In genomic region chr15:102070476-102071467, GRCm38 (mm10) we compare ENCODE assay signal across 28 mouse cellular contexts. TPM values are rescaled to one million over a fixed set of nuclear protein-coding genes. Genes with fewer than 3 reads are reported as not detected.
DNase-seq lines count a peak whose midpoint lies in the region; ATAC-seq and TF ChIP-seq lines count a peak whose summit lies in the region.
"Had no signal": no experiment of that assay in that cellular context is flagged by ENCODE, and none has a peak within 500 bp of the region (broad histone marks: within the 10 kb centered on the region; RNA-seq: fewer than 3 reads in every experiment).

No protein-coding gene starts in this region.

- TF ChIP-seq POLR2A in MEL (IDR thresholded peaks at IDR 0.05; ENCODE audit: control insufficient read depth in 1 of 2, insufficient read depth in 1 of 2, low read depth in 1 of 2, low read length in 2 of 2, poor library complexity in 1 of 2), result peak; percentile 51 to 95; a peak in 3 of 4 replicates

- DNase-seq in liver (peak; percentile 18), 416B (ENCODE audit: low read depth) (peak; percentile 85), MEL (ENCODE audit: low read depth, low spot score) (peak; percentile 93)
- DNase-seq in liver, embryonic 11.5 days (ENCODE audit: low spot score), result no peak
- no peak for DNase-seq in adrenal gland, postnatal 4 days (ENCODE audit: low spot score in 2 of 2)
- DNase-seq in gastrocnemius, postnatal 4 days (ENCODE audit: low spot score in 2 of 2), result no peak
- DNase-seq: adrenal gland, adult 2 months; adrenal gland, postnatal 14 days; B cell, adult 2 months; cerebellum, adult 11-12 months; cerebellum, adult 8-10 months; cerebellum, postnatal 10 days; cerebellum, postnatal 36 days; forebrain, postnatal 0 days; gastrocnemius, adult 2 months; gastrocnemius, postnatal 14 days; heart, postnatal 10 days; heart, postnatal 36 days had no signal

- H3K27me3 ChIP-seq in liver, embryonic 11.5 days (replicated peaks; ENCODE audit: control insufficient read depth, insufficient read depth, low read length), result no peaks in the 10 kb centered on the region
- H3K27me3 ChIP-seq in MEL (ENCODE audit: control insufficient read depth in 1 of 2, insufficient read depth in 2 of 2, low read length in 2 of 2), result peaks cover 0 to 1% of the 10 kb centered on the region in 2 experiments; a peak in 1 of 4 replicates
- peaks cover 20% of the 10 kb centered on the region for H3K27me3 ChIP-seq in midbrain, embryonic 15.5 days (replicated peaks)
- H3K27me3 ChIP-seq: intestine, embryonic 15.5 days had no signal

- WGBS in liver, embryonic 11.5 days, result 69% methylated on average over 13 of the region's 13 CpGs
- 76% methylated on average over 13 of the region's 13 CpGs for WGBS in midbrain, embryonic 15.5 days

- ATAC-seq in liver, embryonic 11.5 days (replicated peaks; ENCODE audit: low FRiP score), result no peak
- 0 out of 2 replicates have a peak, but pooled peaks have one; percentile 28 for ATAC-seq in granulocyte monocyte progenitor cell, adult 5-6 weeks (replicated peaks; ENCODE audit: poor library complexity, severe bottlenecking)
- ATAC-seq in midbrain, embryonic 15.5 days (replicated peaks), result no peak
- ATAC-seq: forebrain, embryonic 14.5 days; forebrain, postnatal 0 days; hindbrain, embryonic 16.5 days; intestine, embryonic 15.5 days had no signal

- H3K4me1 ChIP-seq in liver, embryonic 11.5 days (replicated peaks; ENCODE audit: control insufficient read depth, insufficient read depth, low read length), result peaks cover 3% of the 10 kb centered on the region
- peaks cover 8 to 25% of the 10 kb centered on the region in 2 experiments for H3K4me1 ChIP-seq in MEL (ENCODE audit: control insufficient read depth in 1 of 2, insufficient read depth in 2 of 2, low read length in 2 of 2)
- H3K4me1 ChIP-seq in midbrain, embryonic 15.5 days, result peaks cover 17% of the 10 kb centered on the region
- H3K4me1 ChIP-seq: intestine, embryonic 15.5 days had no signal

- no peak for TF ChIP-seq EP300 in MEL (IDR thresholded peaks at IDR 0.05; ENCODE audit: low read depth in 1 of 2, low read length in 2 of 2)

- H3K4me2 ChIP-seq in liver, embryonic 11.5 days, result no peak overlapping the region
- H3K4me2 ChIP-seq in midbrain, embryonic 15.5 days, result no peak overlapping the region
- H3K4me2 ChIP-seq: heart, embryonic 12.5 days; heart, embryonic 15.5 days; hindbrain, embryonic 13.5 days; intestine, embryonic 15.5 days had no signal

- H3K9ac ChIP-seq in liver, embryonic 11.5 days (ENCODE audit: low read depth, low read length), result no peak overlapping the region
- peak overlapping the region; percentile 71 for H3K9ac ChIP-seq in MEL (ENCODE audit: control insufficient read depth, low read depth, low read length, poor library complexity, severe bottlenecking)
- H3K9ac ChIP-seq in midbrain, embryonic 15.5 days, result no peak overlapping the region
- H3K9ac ChIP-seq: forebrain, postnatal 0 days; heart, embryonic 12.5 days; heart, embryonic 15.5 days; hindbrain, embryonic 13.5 days; intestine, embryonic 15.5 days had no signal

- no peak for TF ChIP-seq RAD21 in MEL (IDR thresholded peaks at IDR 0.05; ENCODE audit: low read depth, low read length)

- no peak overlapping the region for H3K27ac ChIP-seq in liver, embryonic 11.5 days (ENCODE audit: low read depth, low read length)
- peak overlapping the region; percentile 89 for H3K27ac ChIP-seq in MEL (ENCODE audit: control insufficient read depth, low read depth, low read length)
- no peak overlapping the region for H3K27ac ChIP-seq in midbrain, embryonic 15.5 days
- H3K27ac ChIP-seq: forebrain, embryonic 10.5 days; gastrocnemius, adult 2 months; heart, embryonic 15.5 days; hindbrain, embryonic 10.5 days; hindbrain, embryonic 13.5 days; intestine, embryonic 15.5 days had no signal

- H3K4me3 ChIP-seq in liver, embryonic 11.5 days (ENCODE audit: low read depth, low read length), result no peak overlapping the region
- peak overlapping the region; percentile 57 to 72 for H3K4me3 ChIP-seq in MEL (ENCODE audit: control insufficient read depth in 1 of 2, insufficient read depth in 1 of 2, low read depth in 2 of 2, low read length in 2 of 2)
- H3K4me3 ChIP-seq in midbrain, embryonic 15.5 days, result no peak overlapping the region
- H3K4me3 ChIP-seq: forebrain, embryonic 10.5 days; gastrocnemius, adult 2 months; heart, embryonic 12.5 days; heart, embryonic 15.5 days; hindbrain, embryonic 10.5 days; hindbrain, embryonic 13.5 days; intestine, embryonic 15.5 days had no signal

- no peaks in the 10 kb centered on the region for H3K9me3 ChIP-seq in liver, embryonic 11.5 days (ENCODE audit: control insufficient read depth, low read length)
- no peaks in the 10 kb centered on the region for H3K9me3 ChIP-seq in MEL (replicated peaks; ENCODE audit: insufficient read depth, low read length)
- H3K9me3 ChIP-seq in midbrain, embryonic 15.5 days, result no peaks in the 10 kb centered on the region
- H3K9me3 ChIP-seq: forebrain, embryonic 10.5 days; heart, embryonic 12.5 days; heart, embryonic 15.5 days; hindbrain, embryonic 10.5 days; hindbrain, embryonic 13.5 days; intestine, embryonic 15.5 days had no signal

- no peaks in the 10 kb centered on the region; the same call in 1 of the 2 replicates for H3K36me3 ChIP-seq in liver, embryonic 11.5 days (ENCODE audit: control insufficient read depth, insufficient read depth, low read length)
- peaks cover 5 to 27% of the 10 kb centered on the region in 2 experiments; a peak in 3 of 4 replicates for H3K36me3 ChIP-seq in MEL (ENCODE audit: control insufficient read depth in 1 of 2, insufficient read depth in 2 of 2, low read length in 2 of 2)
- no peaks in the 10 kb centered on the region for H3K36me3 ChIP-seq in midbrain, embryonic 15.5 days (replicated peaks)
- H3K36me3 ChIP-seq: heart, embryonic 12.5 days; heart, embryonic 15.5 days; hindbrain, embryonic 13.5 days; intestine, embryonic 15.5 days had no signal

- TF ChIP-seq CTCF in MEL (IDR thresholded peaks at IDR 0.05 in 2 of 3, conservative IDR thresholded peaks at IDR 0.05 in 1 of 3; ENCODE audit: control insufficient read depth in 1 of 3, insufficient read depth in 1 of 3, low read depth in 2 of 3, low read length in 3 of 3, poor library complexity in 1 of 3, severe bottlenecking in 1 of 3), result no peak

- H3K79me2 ChIP-seq in MEL (ENCODE audit: control insufficient read depth, insufficient read depth, low read length, poor library complexity), result peaks cover 26% of the 10 kb centered on the region

TF ChIP-seq in MEL, 35 proteins besides CTCF, POLR2A, EP300 and RAD21 (continues in another document):
- no peak for TF ChIP-seq ZKSCAN1 (IDR thresholded peaks at IDR 0.05; ENCODE audit: low read depth, low read length)
- 0 out of 2 replicates have a peak, but pooled peaks have one; percentile 77 for TF ChIP-seq CHD1 (IDR thresholded peaks at IDR 0.05; ENCODE audit: low read depth, low read length)
- peak; percentile 64 for TF ChIP-seq MAX (IDR thresholded peaks at IDR 0.05; ENCODE audit: low read length)
- no peak for TF ChIP-seq ZC3H11A (IDR thresholded peaks at IDR 0.05; ENCODE audit: low read depth, low read length)
- TF ChIP-seq UBTF (IDR thresholded peaks at IDR 0.05; ENCODE audit: borderline replicate concordance, insufficient read depth, low read depth, low read length), result no peak
- TF ChIP-seq SIN3A (IDR thresholded peaks at IDR 0.05; ENCODE audit: low read length), result peak; percentile 81
- no peak for TF ChIP-seq JUND (IDR thresholded peaks at IDR 0.05; ENCODE audit: low read depth, low read length)
- peak; percentile 90 for TF ChIP-seq POLR2AphosphoS2 (IDR thresholded peaks at IDR 0.05; ENCODE audit: low read length)
- TF ChIP-seq ETS1 (IDR thresholded peaks at IDR 0.05; ENCODE audit: low read depth, low read length), result peak; percentile 42; the same call in 1 of the 2 replicates
- peak; percentile 40; the same call in 1 of the 2 replicates for TF ChIP-seq GATA1 (IDR thresholded peaks at IDR 0.05; ENCODE audit: low read depth, low read length)
- peak; percentile 69 for TF ChIP-seq HCFC1 (IDR thresholded peaks at IDR 0.05; ENCODE audit: low read depth, low read length)
- no peak for TF ChIP-seq USF2 (IDR thresholded peaks at IDR 0.05; ENCODE audit: borderline replicate concordance in 1 of 2, insufficient read depth in 1 of 2, low read depth in 1 of 2, low read length in 2 of 2)

RNA-seq across cellular contexts. Expression of gene Eif4b, which starts 2.8 kb away (rescaled TPM):
- 154 and 162 TPM in 2 replicates for polyA plus RNA-seq in liver, embryonic 11.5 days (2014; fragmentation: Nextera tagmentation; extraction: Ambion mirVana)
- 561 and 633 TPM in 2 replicates for total RNA-seq in MEL (2012; rRNA removed)
- polyA plus RNA-seq in MEL (2012; ENCODE audit: insufficient read depth in 1 of 2, insufficient read length in 2 of 2, low read depth in 1 of 2, low replicate concordance in 2 of 2, missing spikeins in 1 of 2), result 100 to 1,000 TPM; 464 to 790 TPM
- total RNA-seq in granulocyte monocyte progenitor cell, adult 5-6 weeks (2014; fragmentation: Nextera tagmentation), result 244 and 264 TPM in 2 replicates
- 450 TPM in 2 replicates for total RNA-seq in granulocyte monocyte progenitor cell, adult 5-6 weeks (2017)
- 87.0 and 89.2 TPM in 2 replicates for polyA plus RNA-seq in midbrain, embryonic 15.5 days (2015; fragmentation: Nextera tagmentation; extraction: Ambion mirVana)
- 100 to 1,000 TPM; 352 to 356 TPM for total RNA-seq in adrenal gland, postnatal 4 days (2021)
- total RNA-seq in gastrocnemius, postnatal 4 days (2021), result 100 to 1,000 TPM; 182 to 199 TPM

RNA-seq across cellular contexts. Expression of gene Tns2, which starts 29.4 kb away (rescaled TPM):
- polyA plus RNA-seq in liver, embryonic 11.5 days (2014; fragmentation: Nextera tagmentation; extraction: Ambion mirVana), result 13.2 and 17.8 TPM in 2 replicates
- 0.16 and 0.42 TPM in 2 replicates for total RNA-seq in MEL (2012; rRNA removed)
- 1 to 10 TPM in 1 of 2 experiments, not detected in 1; 3.1 TPM for polyA plus RNA-seq in MEL (2012; ENCODE audit: insufficient read depth in 1 of 2, insufficient read length in 2 of 2, low read depth in 1 of 2, low replicate concordance in 2 of 2, missing spikeins in 1 of 2)
- total RNA-seq in granulocyte monocyte progenitor cell, adult 5-6 weeks (2014; fragmentation: Nextera tagmentation), result 0.17 TPM in 1 of 2 replicates, not detected in the other
- total RNA-seq in granulocyte monocyte progenitor cell, adult 5-6 weeks (2017), result not detected in 2 replicates
- polyA plus RNA-seq in midbrain, embryonic 15.5 days (2015; fragmentation: Nextera tagmentation; extraction: Ambion mirVana), result 8.3 and 12.3 TPM in 2 replicates
- total RNA-seq in adrenal gland, postnatal 4 days (2021), result 10 to 100 TPM; 60.9 to 63.6 TPM
- 10 to 100 TPM; 58.7 to 59.5 TPM for total RNA-seq in gastrocnemius, postnatal 4 days (2021)

RNA-seq across cellular contexts. Expression of gene Krt18, which starts 42.8 kb away (rescaled TPM):
- polyA plus RNA-seq in liver, embryonic 11.5 days (2014; fragmentation: Nextera tagmentation; extraction: Ambion mirVana), result 110 and 113 TPM in 2 replicates
- 0.08 TPM in 1 of 2 replicates, not detected in the other for total RNA-seq in MEL (2012; rRNA removed)
- polyA plus RNA-seq in MEL (2012; ENCODE audit: insufficient read depth in 1 of 2, insufficient read length in 2 of 2, low read depth in 1 of 2, low replicate concordance in 2 of 2, missing spikeins in 1 of 2), result not detected
- total RNA-seq in granulocyte monocyte progenitor cell, adult 5-6 weeks (2014; fragmentation: Nextera tagmentation), result 11.4 and 20.2 TPM in 2 replicates
- 12.4 and 24.9 TPM in 2 replicates for total RNA-seq in granulocyte monocyte progenitor cell, adult 5-6 weeks (2017)
- 3.3 and 4.4 TPM in 2 replicates for polyA plus RNA-seq in midbrain, embryonic 15.5 days (2015; fragmentation: Nextera tagmentation; extraction: Ambion mirVana)
- 10 to 100 TPM; 17.3 to 22.9 TPM for total RNA-seq in adrenal gland, postnatal 4 days (2021)
- 1 to 10 TPM; 2.3 to 5.8 TPM for total RNA-seq in gastrocnemius, postnatal 4 days (2021)

Comparison
In these comparisons a context has a peak if more than half of its experiments do, and no peak if none do; other contexts are left out.
1. DNase-seq: peak in liver (single experiment), 416B (single experiment) and MEL (single experiment); none in liver, embryonic 11.5 days (single experiment), adrenal gland, postnatal 4 days (0 of 2) and gastrocnemius, postnatal 4 days (0 of 2).
2. H3K4me3 ChIP-seq: peak in MEL (2 of 2); none in liver, embryonic 11.5 days (single experiment) and midbrain, embryonic 15.5 days (single experiment).
3. RNA of gene Tns2, which starts 29.4 kb away (total RNA-seq): 60.9 to 63.6 TPM in adrenal gland, postnatal 4 days and 58.7 to 59.5 TPM in gastrocnemius, postnatal 4 days; 0.16 to 0.42 TPM in MEL and 0.17 TPM in granulocyte monocyte progenitor cell, adult 5-6 weeks; every median in the first group is over 10 times any median in the second.